ENCODE assay signal across 8 mouse cellular contexts in the genomic region with DNA sequence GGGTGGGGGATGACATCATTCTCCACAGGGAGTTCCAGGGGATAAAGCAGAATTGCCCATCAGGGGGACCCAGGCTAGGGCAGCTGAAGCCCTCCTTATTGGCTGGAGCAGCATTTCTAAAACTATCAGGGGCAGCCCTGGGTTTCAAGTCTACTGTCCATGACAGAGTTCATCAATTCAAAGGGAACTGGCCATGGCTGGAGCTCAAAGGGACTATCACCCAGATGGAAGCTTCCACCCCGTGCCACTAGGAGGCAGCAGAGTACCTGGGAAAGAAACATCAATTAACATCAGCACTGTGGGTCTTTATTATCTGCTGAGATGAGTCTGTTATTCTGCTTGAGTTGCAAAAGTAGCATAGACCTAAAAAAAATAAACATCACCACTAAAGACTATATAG.
DNase-seq lines count a peak whose midpoint lies in the region; ATAC-seq and TF ChIP-seq lines count a peak whose summit lies in the region.

No protein-coding gene starts in this region.

- WGBS in heart, postnatal 0 days: 0% methylated on average over 1 of the region's 1 CpGs
- 0% methylated on average over 1 of the region's 1 CpGs for WGBS in neural tube, embryonic 12.5 days

- intact Hi-C loops in left cerebral cortex, postnatal 10 days (cut with DNase I): loop anchor here (10.0 kb wide), 2 partner anchors 127 to 657 kb away; no protein-coding TSS in a partner anchor

- H3K36me3 ChIP-seq in heart, postnatal 0 days (replicated peaks; ENCODE audit: control insufficient read depth, insufficient read depth, low read length): no peaks in the 10 kb centered on the region
- no peaks in the 10 kb centered on the region for H3K36me3 ChIP-seq in neural tube, embryonic 12.5 days

- no peak for DNase-seq in heart, postnatal 0 days (ENCODE audit: low spot score)
- no peak for DNase-seq in heart, adult 9 months (ENCODE audit: low spot score in 2 of 2)
- DNase-seq in adrenal gland, postnatal 10 days: peak; percentile 78
- DNase-seq in embryo, embryonic 11 days: peak; percentile 51
- DNase-seq in kidney, adult 11 months: peak; percentile 4
- peak; percentile 41 to 69 for DNase-seq in left cerebral cortex, postnatal 10 days (ENCODE audit: extremely low spot score in 1 of 2, low spot score in 2 of 2)
- DNase-seq in urinary bladder, adult 2 months (ENCODE audit: low spot score): peak; percentile 23

- H3K4me2 ChIP-seq in heart, postnatal 0 days (ENCODE audit: low read depth, low read length): no peak overlapping the region
- no peak overlapping the region for H3K4me2 ChIP-seq in neural tube, embryonic 12.5 days (replicated peaks)

- H3K4me1 ChIP-seq in heart, postnatal 0 days (ENCODE audit: control insufficient read depth, insufficient read depth): no peaks in the 10 kb centered on the region
- no peaks in the 10 kb centered on the region for H3K4me1 ChIP-seq in neural tube, embryonic 12.5 days

- no peak overlapping the region for H3K4me3 ChIP-seq in heart, postnatal 0 days (ENCODE audit: low read depth, low read length)
- H3K4me3 ChIP-seq in neural tube, embryonic 12.5 days: no peak overlapping the region

- no peak overlapping the region for H3K27ac ChIP-seq in heart, postnatal 0 days (ENCODE audit: low read depth)
- H3K27ac ChIP-seq in neural tube, embryonic 12.5 days: no peak overlapping the region

- TF ChIP-seq CTCF in heart, postnatal 0 days (IDR thresholded peaks at IDR 0.05; ENCODE audit: low read depth): peak; percentile 45

- ATAC-seq in heart, postnatal 0 days (ENCODE audit: insufficient read depth, low read depth): no peak
- ATAC-seq in neural tube, embryonic 12.5 days (ENCODE audit: low FRiP score, low read depth): peak; percentile 65

- no peak for TF ChIP-seq EP300 in heart, postnatal 0 days (IDR thresholded peaks at IDR 0.05; ENCODE audit: low read depth)

- H3K9me3 ChIP-seq in heart, postnatal 0 days (replicated peaks; ENCODE audit: control insufficient read depth, low read length): peaks cover 10% of the 10 kb centered on the region; the same call in 1 of the 2 replicates
- no peaks in the 10 kb centered on the region for H3K9me3 ChIP-seq in neural tube, embryonic 12.5 days

- no peaks in the 10 kb centered on the region for H3K27me3 ChIP-seq in heart, postnatal 0 days (ENCODE audit: control insufficient read depth, insufficient read depth, low read length)
- H3K27me3 ChIP-seq in neural tube, embryonic 12.5 days (replicated peaks): no peaks in the 10 kb centered on the region

- H3K9ac ChIP-seq in heart, postnatal 0 days (replicated peaks; ENCODE audit: low read depth, low read length): no peak overlapping the region
- no peak overlapping the region for H3K9ac ChIP-seq in neural tube, embryonic 12.5 days

Comparison
In these comparisons a context has a peak if more than half of its experiments do, and no peak if none do; other contexts are left out.
1. DNase-seq: peak in adrenal gland, postnatal 10 days (single experiment), embryo, embryonic 11 days (single experiment), kidney, adult 11 months (single experiment), left cerebral cortex, postnatal 10 days (2 of 2) and urinary bladder, adult 2 months (single experiment); none in heart, postnatal 0 days (single experiment) and heart, adult 9 months (0 of 2).